Mouse (Mus musculus): ENCODE measurements around the gene Cry1. TPM values are rescaled to one million over a fixed set of nuclear protein-coding genes. Genes with fewer than 3 reads are reported as not detected.

The Cry1 gene
- polyA plus RNA-seq, 1 experiment from 2014 or later = 32.8 TPM

- H3K4me1 ChIP-seq = no peaks in the 10 kb centered on the region
Measured at GRCm38 (mm10) chr10:85157451-85157850, 27.4 kb downstream of the Cry1 start.

GRCm38 (mm10) chr10:85154195-85154594 lies 30.7 kb downstream of the Cry1 start:
- H3K9me3 ChIP-seq = no peaks in the 10 kb centered on the region
- H3K9ac ChIP-seq = no peak overlapping the region
- H3K4me3 ChIP-seq = no peak overlapping the region
- no peak for ATAC-seq (ENCODE audit: borderline replicate concordance, extremely low read depth, low FRiP score, low TSS enrichment)
- WGBS = 6% methylated on average over 2 of the region's 2 CpGs
- no peak overlapping the region for H3K4me2 ChIP-seq
- H3K27ac ChIP-seq = no peak overlapping the region
- H3K4me1 ChIP-seq = no peaks in the 10 kb centered on the region
- H3K27me3 ChIP-seq = no peaks in the 10 kb centered on the region
- H3K36me3 ChIP-seq = peaks cover 5% of the 10 kb centered on the region; the same call in 1 of the 2 replicates

More at GRCm38 (mm10) chr10:85157451-85157850, 27.4 kb downstream of the Cry1 start:
- WGBS = 87% methylated on average over 7 of the region's 7 CpGs
- Histone ChIP-seq H3K36me3 (no peaks in the 10 kb centered on the region), H3K9me3 (no peaks in the 10 kb centered on the region), H3K27ac (no peak overlapping the region), H3K4me3 (no peak overlapping the region), H3K27me3 (no peaks in the 10 kb centered on the region), H3K9ac (no peak overlapping the region), H3K4me2 (no peak overlapping the region)
- ATAC-seq (ENCODE audit: borderline replicate concordance, extremely low read depth, low FRiP score, low TSS enrichment) = no peak

GRCm38 (mm10) chr10:85149226-85149625 lies 35.6 kb downstream of the Cry1 start:
- no peak overlapping the region for H3K9ac ChIP-seq

GRCm38 (mm10) chr10:85146282-85146681 lies 38.6 kb downstream of the Cry1 start:
- H3K4me2 ChIP-seq = no peak overlapping the region
- H3K27ac ChIP-seq = no peak overlapping the region
- peaks cover 42% of the 10 kb centered on the region for H3K36me3 ChIP-seq
- no peaks in the 10 kb centered on the region for H3K9me3 ChIP-seq
- no peaks in the 10 kb centered on the region for H3K27me3 ChIP-seq
- 84% methylated on average over 14 of the region's 14 CpGs for WGBS
- no peak overlapping the region for H3K9ac ChIP-seq
- no peaks in the 10 kb centered on the region for H3K4me1 ChIP-seq
- no peak for ATAC-seq (ENCODE audit: borderline replicate concordance, extremely low read depth, low FRiP score, low TSS enrichment)
- no peak overlapping the region for H3K4me3 ChIP-seq

More at GRCm38 (mm10) chr10:85149226-85149625, 35.6 kb downstream of the Cry1 start:
- Histone ChIP-seq H3K27me3 (no peaks in the 10 kb centered on the region), H3K27ac (no peak overlapping the region), H3K4me2 (no peak overlapping the region), H3K9me3 (no peaks in the 10 kb centered on the region), H3K4me1 (no peaks in the 10 kb centered on the region), H3K4me3 (no peak overlapping the region), H3K36me3 (peaks cover 20% of the 10 kb centered on the region)
- 85% methylated on average over 5 of the region's 5 CpGs for WGBS
- ATAC-seq (ENCODE audit: borderline replicate concordance, extremely low read depth, low FRiP score, low TSS enrichment) = no peak

GRCm38 (mm10) chr10:85141465-85141864 lies 43.4 kb downstream of the Cry1 start:
- 76% methylated on average over 9 of the region's 9 CpGs for WGBS

GRCm38 (mm10) chr10:85136573-85136972 lies 48.3 kb downstream of the Cry1 start:
- ATAC-seq (ENCODE audit: borderline replicate concordance, extremely low read depth, low FRiP score, low TSS enrichment) = no peak
- Histone ChIP-seq H3K4me1 (no peaks in the 10 kb centered on the region), H3K27ac (no peak overlapping the region), H3K4me3 (no peak overlapping the region), H3K9ac (no peak overlapping the region), H3K9me3 (no peaks in the 10 kb centered on the region), H3K36me3 (peaks cover under 1% of the 10 kb centered on the region), H3K4me2 (no peak overlapping the region), H3K27me3 (no peaks in the 10 kb centered on the region)
- 84% methylated on average over 6 of the region's 6 CpGs for WGBS

More at GRCm38 (mm10) chr10:85141465-85141864, 43.4 kb downstream of the Cry1 start:
- Histone ChIP-seq H3K9me3 (no peaks in the 10 kb centered on the region), H3K4me2 (no peak overlapping the region), H3K27ac (no peak overlapping the region), H3K36me3 (peaks cover 27% of the 10 kb centered on the region), H3K9ac (no peak overlapping the region), H3K27me3 (no peaks in the 10 kb centered on the region), H3K4me1 (no peaks in the 10 kb centered on the region), H3K4me3 (no peak overlapping the region)
- no peak for ATAC-seq (ENCODE audit: borderline replicate concordance, extremely low read depth, low FRiP score, low TSS enrichment)

GRCm38 (mm10) chr10:85128453-85128852 lies 56.4 kb downstream of the Cry1 start:
- Histone ChIP-seq H3K36me3 (no peaks in the 10 kb centered on the region; the same call in 1 of the 2 replicates), H3K9ac (0 out of 2 replicates have a peak overlapping the region, but pooled peaks have one; percentile 14), H3K4me2 (peak overlapping the region; percentile 66), H3K27ac (no peak overlapping the region), H3K9me3 (no peaks in the 10 kb centered on the region), H3K4me1 (peaks cover 13% of the 10 kb centered on the region), H3K4me3 (peak overlapping the region; percentile 64), H3K27me3 (no peaks in the 10 kb centered on the region)
- 13% methylated on average over 7 of the region's 7 CpGs for WGBS
- peak; percentile 24; the same call in 1 of the 2 replicates for ATAC-seq (ENCODE audit: borderline replicate concordance, extremely low read depth, low FRiP score, low TSS enrichment)

GRCm38 (mm10) chr10:85127395-85128287 lies 57.2 kb downstream of the Cry1 start, which contains the start of gene Mterf2:
Gene Mterf2, minus strand, starts transcription at chr10:85128027.
- Histone ChIP-seq H3K36me3 (no peaks in the 10 kb centered on the region), H3K4me3 (peak within 1 kb of the TSS; percentile 64), H3K27me3 (no peaks in the 10 kb centered on the region), H3K4me2 (peak within 1 kb of the TSS; percentile 66), H3K4me1 (peaks cover 13% of the 10 kb centered on the region), H3K27ac (peak within 1 kb of the TSS; percentile 39; the same call in 1 of the 2 replicates), H3K9me3 (no peaks in the 10 kb centered on the region), H3K9ac (peak within 1 kb of the TSS; percentile 61)
- ATAC-seq (ENCODE audit: borderline replicate concordance, extremely low read depth, low FRiP score, low TSS enrichment) = peak; percentile 100
- 6% methylated on average over 20 of the region's 20 CpGs for WGBS

GRCm38 (mm10) chr10:85125184-85125583 lies 59.7 kb downstream of the Cry1 start:
- Histone ChIP-seq H3K36me3 (peaks cover 13% of the 10 kb centered on the region), H3K4me1 (peaks cover 13% of the 10 kb centered on the region), H3K4me2 (no peak overlapping the region), H3K4me3 (no peak overlapping the region), H3K9me3 (no peaks in the 10 kb centered on the region), H3K27ac (no peak overlapping the region), H3K27me3 (no peaks in the 10 kb centered on the region), H3K9ac (no peak overlapping the region)
- WGBS = 81% methylated on average over 13 of the region's 13 CpGs
- no peak for ATAC-seq (ENCODE audit: borderline replicate concordance, extremely low read depth, low FRiP score, low TSS enrichment)

GRCm38 (mm10) chr10:85114409-85114808 lies 70.5 kb downstream of the Cry1 start:
- ATAC-seq (ENCODE audit: borderline replicate concordance, extremely low read depth, low FRiP score, low TSS enrichment) = no peak
- no peak overlapping the region for H3K4me2 ChIP-seq
- peaks cover 14% of the 10 kb centered on the region for H3K36me3 ChIP-seq
- H3K4me3 ChIP-seq = no peak overlapping the region
- no peak overlapping the region for H3K27ac ChIP-seq
- no peaks in the 10 kb centered on the region for H3K9me3 ChIP-seq
- no peaks in the 10 kb centered on the region for H3K4me1 ChIP-seq
- no peak overlapping the region for H3K9ac ChIP-seq
- WGBS = 78% methylated on average over 4 of the region's 4 CpGs
- no peaks in the 10 kb centered on the region for H3K27me3 ChIP-seq

- Histone ChIP-seq H3K9ac (peak overlapping the region; percentile 96), H3K27me3 (no peaks in the 10 kb centered on the region), H3K9me3 (no peaks in the 10 kb centered on the region), H3K4me3 (peak overlapping the region; percentile 93), H3K4me1 (peaks cover 24% of the 10 kb centered on the region; the same call in 1 of the 2 replicates), H3K4me2 (peak overlapping the region; percentile 63), H3K36me3 (no peaks in the 10 kb centered on the region), H3K27ac (peak overlapping the region; percentile 84)
- peak; percentile 15 for ATAC-seq (ENCODE audit: borderline replicate concordance, extremely low read depth, low FRiP score, low TSS enrichment)
- under 1% methylated on average over 34 of the region's 34 CpGs for WGBS
Measured at GRCm38 (mm10) chr10:85103085-85103885, 81.6 kb downstream of the Cry1 start.

All from lung, embryonic 15.5 days (tissue).